Mouse (Mus musculus) heart, embryonic 16.5 days (tissue): ENCODE data around the gene Zscan21. TPM values are rescaled to one million over a fixed set of nuclear protein-coding genes. Genes with fewer than 3 reads are reported as not detected.
A peak's percentile ranks its signal among the peaks of the same experiment; 100 is the strongest.

ENCODE experiments used
- ATAC-seq: fragments of 200-750 bp; cut with Nextera tagmentation; replicated peaks from 2 replicates; pipeline ENCODE4 v1.8.0; 2017; ENCODE audit warnings: moderate number of reproducible peaks; ENCODE audit not compliant: insufficient read depth, low FRiP score; ENCODE audit errors: extremely low read depth
- H3K27ac ChIP-seq: fragments of 300-500 bp; sonication (generic); 2 replicates; pipeline ENCODE4 v1.5.1; 2014; ENCODE audit warnings: mild to moderate bottlenecking, low read length, control low read depth, moderate library complexity
- H3K27me3 ChIP-seq: fragments of 300-500 bp; sonication (generic); 2 replicates; pipeline ENCODE4 v1.6.1; 2014; ENCODE audit warnings: low read length, mixed read lengths; ENCODE audit not compliant: control insufficient read depth, insufficient read depth
- H3K36me3 ChIP-seq: fragments of 300-500 bp; sonication (generic); 2 replicates; pipeline ENCODE4 v1.6.1; 2014; ENCODE audit not compliant: control insufficient read depth, insufficient read depth
- H3K4me1 ChIP-seq: fragments of 300-500 bp; sonication (generic); 2 replicates; pipeline ENCODE4 v1.6.1; 2014; ENCODE audit warnings: low read length, mixed read lengths; ENCODE audit not compliant: control insufficient read depth, insufficient read depth
- H3K4me2 ChIP-seq: fragments of 300-500 bp; sonication (generic); 2 replicates; pipeline ENCODE4 v1.6.1; 2014; ENCODE audit warnings: low read depth, mild to moderate bottlenecking, control low read depth, low read length
- H3K4me3 ChIP-seq: fragments of 300-500 bp; sonication (generic); 2 replicates; pipeline ENCODE4 v1.5.1; 2014; ENCODE audit warnings: mild to moderate bottlenecking, control low read depth, low read length
- H3K9ac ChIP-seq: fragments of 300-500 bp; sonication (generic); 2 replicates; pipeline ENCODE4 v1.6.1; 2014; ENCODE audit warnings: low read length, control low read depth
- H3K9me3 ChIP-seq: fragments of 300-500 bp; sonication (generic); replicated peaks from 2 replicates; pipeline ENCODE4 v1.6.1; 2016; ENCODE audit warnings: low read length; ENCODE audit not compliant: control insufficient read depth
- WGBS: fragments of 180-500 bp; shearing (Covaris S2); extraction: QIAGEN DNeasy Blood & Tissue Kit; methylation state at CpG from one replicate; pipeline ENCODE4 v1.1.7; 2014; 5-methylcytosine and 5-hydroxymethylcytosine counted together
- polyA plus RNA-seq: library from polyadenylated mRNA; unstranded; fragments of >200 nt; fragmentation: Nextera tagmentation; extraction: Ambion mirVana; gene quantifications from 2 replicates; pipeline ENCODE4 v1.2.1, GENCODE M21; 2015

The Zscan21 gene
- polyA plus RNA-seq, 1 experiment from 2014 or later: 37.6 TPM

DNA sequence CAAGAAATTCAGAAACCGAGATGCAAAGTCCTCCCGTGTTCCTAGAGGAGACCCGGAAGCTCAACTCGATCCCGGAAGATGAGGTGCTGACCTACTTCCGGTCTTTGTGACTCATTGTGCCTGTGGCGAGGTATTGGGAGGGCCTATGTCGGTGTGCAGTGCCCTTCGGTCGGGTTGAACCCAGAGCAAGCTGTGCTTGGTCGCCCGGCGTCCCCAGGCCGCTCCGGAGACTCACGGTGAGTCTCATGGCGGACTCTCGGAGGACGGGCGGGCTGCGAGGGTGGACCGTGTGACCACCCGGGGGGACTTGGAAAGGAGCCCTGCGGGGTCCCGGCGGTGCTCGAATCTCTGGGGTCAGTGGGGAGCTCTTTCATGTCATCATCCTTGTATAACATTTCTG lies 31.7 kb upstream of the Zscan21 start, which contains the start of gene Zkscan1:
Zkscan1 (plus strand) TSS at position 89 of the 400 bp plus-strand sequence.
- no peaks in the 10 kb centered on the region for H3K9me3 ChIP-seq
- peak within 1 kb of the TSS; percentile 91 for H3K27ac ChIP-seq
- peak within 1 kb of the TSS; percentile 85 for H3K4me2 ChIP-seq
- peak within 1 kb of the TSS; percentile 100 for H3K4me3 ChIP-seq
- H3K4me1 ChIP-seq: peaks cover 8% of the 10 kb centered on the region
- WGBS: under 1% methylated on average over 27 of the region's 27 CpGs
- H3K9ac ChIP-seq: peak within 1 kb of the TSS; percentile 99
- H3K27me3 ChIP-seq: no peaks in the 10 kb centered on the region
- 0 out of 2 replicates have a peak, but pooled peaks cover 2% of the 10 kb centered on the region for H3K36me3 ChIP-seq
- ATAC-seq: peak; percentile 96

- Histone ChIP-seq H3K27ac (peak overlapping the region; percentile 91), H3K27me3 (no peaks in the 10 kb centered on the region), H3K9ac (peak overlapping the region; percentile 99), H3K4me1 (peaks cover 8% of the 10 kb centered on the region), H3K36me3 (0 out of 2 replicates have a peak, but pooled peaks cover 2% of the 10 kb centered on the region), H3K9me3 (no peaks in the 10 kb centered on the region), H3K4me3 (peak overlapping the region; percentile 100), H3K4me2 (peak overlapping the region; percentile 85)
- WGBS: under 1% methylated on average over 18 of the region's 18 CpGs
- ATAC-seq: peak; percentile 10; the same call in 1 of the 2 replicates
Measured at GRCm38 (mm10) chr5:138085421-138085911, 31.2 kb upstream of the Zscan21 start.

DNA sequence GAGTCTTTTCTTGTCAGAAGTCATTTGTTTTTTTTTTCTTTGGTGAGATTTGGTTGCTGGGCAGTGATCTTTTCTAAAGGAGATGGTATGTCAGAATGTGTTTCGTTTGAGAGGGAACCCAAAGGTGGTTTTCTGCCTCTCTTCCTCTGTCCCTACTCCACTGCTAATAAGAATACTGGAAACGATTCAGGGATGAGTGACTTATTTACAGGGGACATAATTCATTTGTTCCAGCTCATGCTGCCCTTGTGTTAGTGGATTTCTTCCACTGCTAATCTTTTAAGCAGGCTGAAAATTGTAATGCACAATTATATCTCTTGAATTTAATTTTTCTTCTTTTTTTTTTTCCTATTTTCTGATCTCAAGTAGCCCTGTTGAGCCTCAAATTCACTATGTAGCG lies 29.9 kb upstream of the Zscan21 start:
- Histone ChIP-seq H3K27ac (no peak overlapping the region), H3K27me3 (no peaks in the 10 kb centered on the region), H3K4me1 (peaks cover 8% of the 10 kb centered on the region), H3K36me3 (0 out of 2 replicates have a peak, but pooled peaks cover 2% of the 10 kb centered on the region), H3K9me3 (no peaks in the 10 kb centered on the region), H3K4me3 (no peak overlapping the region), H3K9ac (no peak overlapping the region), H3K4me2 (no peak overlapping the region)
- ATAC-seq: no peak
- WGBS: 82% methylated on average over 3 of the region's 3 CpGs

- WGBS: 83% methylated on average over 3 of the region's 3 CpGs
- H3K4me2 ChIP-seq: no peak overlapping the region
- ATAC-seq: no peak
- H3K27me3 ChIP-seq: no peaks in the 10 kb centered on the region
- H3K36me3 ChIP-seq: peaks cover 8% of the 10 kb centered on the region
- peaks cover 8% of the 10 kb centered on the region for H3K4me1 ChIP-seq
- no peak overlapping the region for H3K4me3 ChIP-seq
- no peak overlapping the region for H3K9ac ChIP-seq
- H3K9me3 ChIP-seq: no peaks in the 10 kb centered on the region
- H3K27ac ChIP-seq: no peak overlapping the region
Measured at GRCm38 (mm10) chr5:138088366-138088765, 28.3 kb upstream of the Zscan21 start.

DNA sequence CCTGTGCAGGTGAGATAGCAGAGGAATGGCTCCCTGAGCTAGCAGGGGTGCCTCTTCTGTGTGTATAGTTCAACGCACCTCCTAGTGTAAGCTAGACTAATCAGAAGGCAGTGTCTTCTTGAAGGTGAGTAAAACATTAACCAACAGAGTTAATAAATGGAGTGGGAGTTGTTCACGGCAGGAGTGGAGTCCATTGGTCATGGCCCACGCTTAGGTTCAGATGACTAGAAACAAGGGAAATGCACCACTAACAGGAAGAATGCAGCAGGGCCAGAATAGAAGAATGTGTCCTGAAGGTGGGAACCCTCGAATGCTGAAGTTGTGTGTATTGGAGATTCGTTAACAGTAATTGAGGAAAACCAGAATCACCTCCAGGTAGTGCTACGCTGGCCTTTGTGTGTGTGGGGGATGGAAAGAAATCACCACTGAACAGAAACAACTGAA lies 27.6 kb upstream of the Zscan21 start:
- Histone ChIP-seq H3K9me3 (no peaks in the 10 kb centered on the region), H3K27ac (no peak overlapping the region), H3K4me3 (no peak overlapping the region), H3K36me3 (peaks cover 15% of the 10 kb centered on the region), H3K4me2 (no peak overlapping the region), H3K4me1 (peaks cover 8% of the 10 kb centered on the region), H3K9ac (no peak overlapping the region), H3K27me3 (no peaks in the 10 kb centered on the region)
- WGBS: 88% methylated on average over 6 of the region's 6 CpGs
- no peak for ATAC-seq

DNA sequence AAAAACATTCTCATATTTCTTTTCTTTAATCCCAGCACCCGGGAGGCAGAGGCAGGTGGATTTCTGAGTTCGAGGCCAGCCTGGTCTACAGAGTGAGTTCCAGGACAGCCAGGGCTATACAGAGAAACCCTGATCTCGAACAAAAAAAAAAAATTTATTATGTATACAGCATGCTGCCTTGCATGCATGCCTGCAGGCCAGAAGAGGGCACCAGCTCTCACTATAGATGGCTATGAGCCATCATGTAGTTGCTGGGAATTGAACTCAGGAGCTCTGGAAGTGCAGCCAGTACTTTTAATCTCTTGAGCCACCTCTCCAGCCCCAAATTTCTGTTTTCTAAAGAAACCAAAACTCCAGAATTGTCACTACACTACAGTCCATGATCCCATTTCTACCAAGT lies 26.4 kb upstream of the Zscan21 start:
- no peak overlapping the region for H3K4me2 ChIP-seq
- 78% methylated on average over 3 of the region's 3 CpGs for WGBS
- no peaks in the 10 kb centered on the region for H3K9me3 ChIP-seq
- H3K36me3 ChIP-seq: peaks cover 24% of the 10 kb centered on the region
- no peak overlapping the region for H3K4me3 ChIP-seq
- no peaks in the 10 kb centered on the region for H3K27me3 ChIP-seq
- H3K27ac ChIP-seq: no peak overlapping the region
- H3K9ac ChIP-seq: no peak overlapping the region
- peaks cover 8% of the 10 kb centered on the region for H3K4me1 ChIP-seq
- no peak for ATAC-seq

- H3K27ac ChIP-seq: no peak overlapping the region
- H3K9ac ChIP-seq: no peak overlapping the region
- H3K27me3 ChIP-seq: no peaks in the 10 kb centered on the region
- H3K4me2 ChIP-seq: no peak overlapping the region
- H3K4me3 ChIP-seq: no peak overlapping the region
- ATAC-seq: no peak
- WGBS: 94% methylated on average over 5 of the region's 5 CpGs
- peaks cover 8% of the 10 kb centered on the region for H3K4me1 ChIP-seq
- H3K9me3 ChIP-seq: no peaks in the 10 kb centered on the region
- peaks cover 26% of the 10 kb centered on the region for H3K36me3 ChIP-seq
Measured at GRCm38 (mm10) chr5:138090737-138091136, 26.0 kb upstream of the Zscan21 start.

- Histone ChIP-seq H3K27me3 (no peaks in the 10 kb centered on the region), H3K4me3 (no peak overlapping the region), H3K9me3 (no peaks in the 10 kb centered on the region), H3K4me1 (no peaks in the 10 kb centered on the region), H3K27ac (no peak overlapping the region), H3K9ac (no peak overlapping the region), H3K36me3 (peaks cover 41% of the 10 kb centered on the region), H3K4me2 (no peak overlapping the region)
- 91% methylated on average over 4 of the region's 4 CpGs for WGBS
- ATAC-seq: no peak
Measured at GRCm38 (mm10) chr5:138092771-138093170, 23.9 kb upstream of the Zscan21 start.

- 91% methylated on average over 6 of the region's 6 CpGs for WGBS
- Histone ChIP-seq H3K27me3 (no peaks in the 10 kb centered on the region), H3K9ac (no peak overlapping the region), H3K4me1 (no peaks in the 10 kb centered on the region), H3K4me2 (no peak overlapping the region), H3K4me3 (no peak overlapping the region), H3K27ac (no peak overlapping the region), H3K9me3 (no peaks in the 10 kb centered on the region), H3K36me3 (peaks cover 56% of the 10 kb centered on the region)
- ATAC-seq: no peak
Measured at GRCm38 (mm10) chr5:138094474-138094873, 22.2 kb upstream of the Zscan21 start.
